Mouse (Mus musculus) cerebellum, adult 8-10 months (tissue): ENCODE results near the gene Nlrp3.
"Not testable (repeated sequence)": the region's sequence is repeated elsewhere in the genome, so short reads cannot be mapped to it uniquely, and the experiment has no call there.

Experiments used
- DNase-seq: peaks from one replicate; pipeline ENCODE4 v3.0.0; 2022

Nlrp3 gene

DNA sequence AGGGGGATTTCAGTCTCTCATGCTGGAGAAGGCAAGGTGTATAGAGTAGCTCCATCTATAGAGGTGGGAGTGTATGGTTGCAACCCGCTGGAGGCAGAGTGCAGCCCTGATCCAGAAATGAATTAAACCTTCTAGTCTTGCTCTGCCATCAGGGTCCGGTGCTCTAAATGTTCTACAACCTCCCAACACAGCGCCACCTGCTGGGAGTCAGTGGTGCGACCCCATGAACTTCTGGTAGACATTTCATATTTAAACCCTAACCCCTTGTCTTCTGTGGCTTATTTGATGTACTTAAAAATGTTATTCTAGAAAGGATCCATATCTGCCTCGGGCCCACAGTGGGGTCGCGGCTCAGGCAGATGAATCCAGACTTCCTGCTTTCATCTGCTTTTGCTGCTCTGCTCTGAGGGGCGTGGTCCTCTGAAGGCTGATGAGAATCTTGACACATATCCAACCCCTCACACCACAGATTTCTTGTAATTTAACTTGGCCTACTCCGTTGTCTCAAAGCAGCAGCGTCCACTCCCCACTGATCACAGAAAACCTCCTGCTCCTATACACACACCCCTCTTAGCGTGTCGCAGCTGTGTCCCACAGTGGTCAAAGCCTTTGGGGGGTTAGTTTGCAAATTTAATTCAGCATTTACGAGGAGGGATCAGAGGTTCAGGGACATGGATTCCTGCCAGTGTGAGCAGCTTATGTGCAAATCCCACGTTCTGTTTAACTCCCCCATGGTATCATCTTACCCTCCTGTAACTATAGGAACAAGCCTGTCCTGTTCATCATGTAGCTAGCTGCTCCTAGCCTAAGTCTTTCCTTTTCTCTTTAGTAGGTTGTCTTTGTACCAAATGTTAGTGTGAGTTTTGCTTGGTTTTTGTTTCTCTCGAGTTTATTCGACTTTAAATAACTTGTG, 3.9 kb upstream of the Nlrp3 start:
- DNase-seq: no peak

DNA sequence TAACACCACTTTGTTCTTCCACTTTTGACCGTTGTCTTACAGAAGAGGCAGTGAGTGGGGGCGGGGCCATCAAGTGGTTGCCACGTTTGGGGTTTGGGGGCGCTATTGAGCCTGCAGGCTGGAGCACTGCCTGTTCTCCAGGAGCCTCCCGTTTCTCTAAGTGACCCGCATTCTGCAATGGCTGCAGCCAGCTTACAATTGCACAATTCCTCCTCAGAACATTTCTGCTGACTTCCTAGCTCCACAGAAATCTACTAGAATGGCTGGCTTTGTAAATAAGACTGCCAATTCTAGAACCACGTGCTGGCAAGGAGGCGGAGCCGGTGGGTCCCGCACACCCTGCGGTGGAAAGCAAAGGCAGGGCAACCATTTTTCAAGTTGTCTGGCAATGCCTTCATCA, 3.0 kb upstream of the Nlrp3 start:
- DNase-seq: no peak

DNA sequence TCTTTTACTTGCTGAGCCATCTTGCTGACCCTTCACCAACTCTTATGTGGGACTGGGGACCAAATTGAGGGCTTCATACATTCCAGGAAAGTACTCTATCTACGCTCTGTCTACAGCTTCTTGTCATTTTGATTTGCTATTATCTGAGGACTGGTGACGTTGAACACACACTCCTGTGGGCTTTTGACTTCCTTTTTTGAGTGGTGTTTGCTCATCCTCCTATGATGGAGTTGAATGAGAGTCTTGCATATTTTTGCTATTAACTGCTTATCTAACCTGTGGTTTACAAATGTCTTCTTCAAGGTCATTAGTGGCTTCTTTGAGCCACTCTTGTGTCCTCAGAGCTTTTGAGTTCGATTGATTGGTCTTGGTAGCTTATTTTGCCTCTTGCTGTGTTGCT, 1.2 kb upstream of the Nlrp3 start:
- no peak for DNase-seq

- no peak for DNase-seq
Measured at GRCm38 (mm10) chr11:59542442-59542841, 1.1 kb downstream of the Nlrp3 start.

DNA sequence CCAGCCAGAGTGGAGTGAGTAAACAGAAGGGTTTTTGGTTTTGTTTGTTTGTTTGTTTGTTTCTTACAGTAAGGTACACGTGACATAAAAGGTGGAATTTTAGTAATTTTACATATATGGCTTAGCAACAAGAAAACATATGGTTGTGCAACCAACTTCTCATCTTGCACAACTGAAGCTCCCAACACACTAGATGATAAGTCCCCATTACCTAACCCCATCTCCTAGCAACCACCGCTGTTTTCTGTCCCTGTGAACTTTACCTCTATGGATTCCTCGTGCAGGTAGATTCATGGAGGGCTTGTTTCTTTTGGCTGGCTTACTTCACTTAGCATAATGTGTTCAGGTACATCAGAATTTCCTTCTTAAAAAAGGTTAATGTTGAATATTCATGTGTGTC, 2.0 kb downstream of the Nlrp3 start:
- DNase-seq: no peak

GRCm38 (mm10) chr11:59544005-59544404, 2.6 kb downstream of the Nlrp3 start:
- DNase-seq: no peak

DNA sequence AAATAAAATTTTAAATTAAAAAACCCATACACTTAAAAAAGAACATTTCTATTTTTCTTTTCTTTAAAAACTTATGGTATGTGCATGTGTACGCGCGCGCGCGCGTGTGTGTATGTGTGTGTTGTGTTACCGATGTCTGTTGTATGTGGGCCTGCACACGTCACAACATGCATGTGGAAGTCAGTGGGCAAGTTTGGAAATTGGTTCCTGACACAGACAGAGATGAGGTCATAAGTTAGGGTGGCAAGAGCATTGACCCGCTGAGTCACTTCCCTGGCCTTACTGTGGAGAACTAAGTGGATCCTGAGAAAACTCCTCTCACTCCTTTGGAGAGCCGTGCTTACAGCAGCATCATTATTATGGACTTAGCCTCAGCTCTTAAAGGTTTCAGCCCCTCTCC, 12.8 kb downstream of the Nlrp3 start:
- no peak for DNase-seq

- DNase-seq: no peak
Measured at GRCm38 (mm10) chr11:59554535-59554934, 13.2 kb downstream of the Nlrp3 start.

DNA sequence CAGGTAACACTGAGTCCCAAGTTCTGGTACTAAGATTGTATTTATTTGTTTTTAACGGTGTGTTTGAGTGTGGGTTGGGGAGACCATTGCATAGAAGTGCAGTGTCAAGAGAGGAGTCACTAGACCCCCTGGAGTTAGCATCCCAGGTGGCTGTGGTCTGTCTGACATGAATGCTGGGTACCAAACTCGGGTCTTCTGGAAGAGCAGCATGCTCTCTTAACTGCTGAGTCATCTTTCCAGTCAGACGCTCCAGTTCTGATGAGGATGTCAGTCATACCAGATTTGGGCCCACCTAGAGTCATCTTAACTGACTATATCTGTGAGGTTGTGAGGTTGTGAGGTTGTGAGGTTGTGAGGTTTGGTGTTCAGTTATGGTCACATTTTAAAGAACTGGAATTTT, 19.5 kb downstream of the Nlrp3 start:
- DNase-seq: no peak

DNA sequence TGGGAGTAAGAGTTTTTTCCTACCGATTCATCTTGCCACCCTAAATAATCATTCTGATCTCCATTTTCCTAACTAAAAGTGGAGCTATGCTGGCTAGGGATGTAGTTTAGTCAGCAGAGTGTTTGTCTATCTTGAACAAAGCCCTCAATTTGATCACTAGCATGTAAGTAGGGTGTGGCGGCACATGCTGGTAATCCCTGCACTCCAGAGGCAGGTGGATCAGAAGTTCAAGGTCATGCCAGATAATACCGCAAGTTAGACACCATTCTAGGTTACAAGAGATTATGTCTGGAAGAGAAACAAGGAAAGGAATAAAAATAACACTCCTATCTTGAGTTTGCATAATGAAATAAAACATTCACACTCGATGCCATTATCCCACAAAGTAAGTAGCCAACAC, 21.0 kb downstream of the Nlrp3 start:
- no peak for DNase-seq

DNA sequence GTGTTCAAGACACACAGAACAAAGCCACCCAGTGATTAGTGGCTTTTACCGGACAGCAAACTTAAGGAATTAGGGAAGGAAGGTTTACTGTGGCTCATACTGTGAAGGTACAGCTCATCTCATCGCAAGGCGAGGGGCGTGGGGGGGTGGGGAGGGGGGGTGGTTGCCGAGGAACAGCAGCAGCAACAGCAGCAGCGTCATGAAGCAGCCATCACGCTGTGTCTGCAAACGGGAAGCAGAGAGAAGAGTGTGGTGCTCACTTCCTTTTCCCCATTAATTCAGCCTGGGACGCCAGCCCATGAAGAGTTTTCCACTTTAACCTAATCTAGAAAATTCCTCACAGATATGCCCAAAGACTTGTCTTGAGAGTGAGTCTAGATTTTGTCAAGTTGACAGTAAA, 21.5 kb downstream of the Nlrp3 start:
- no peak for DNase-seq

DNA sequence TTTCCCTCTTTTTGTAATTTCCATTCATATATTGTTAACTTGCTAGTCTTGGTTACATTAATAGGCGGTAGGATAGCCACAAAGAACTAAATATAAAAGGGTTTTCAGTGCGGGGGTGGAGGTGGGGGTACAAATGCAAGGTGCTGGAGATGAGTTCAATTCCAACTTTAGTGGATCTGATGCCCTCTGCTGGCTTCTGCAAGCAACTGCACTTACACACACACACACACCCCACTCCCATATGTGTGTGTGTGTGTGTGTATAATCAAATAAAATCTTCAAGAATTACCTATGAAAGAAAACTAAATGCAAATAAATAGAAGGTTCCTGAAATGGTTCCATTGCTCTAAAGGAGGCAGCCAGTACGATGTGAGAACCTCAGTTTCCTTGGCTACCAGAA, 27.9 kb downstream of the Nlrp3 start:
- peak; percentile 24 for DNase-seq

DNA sequence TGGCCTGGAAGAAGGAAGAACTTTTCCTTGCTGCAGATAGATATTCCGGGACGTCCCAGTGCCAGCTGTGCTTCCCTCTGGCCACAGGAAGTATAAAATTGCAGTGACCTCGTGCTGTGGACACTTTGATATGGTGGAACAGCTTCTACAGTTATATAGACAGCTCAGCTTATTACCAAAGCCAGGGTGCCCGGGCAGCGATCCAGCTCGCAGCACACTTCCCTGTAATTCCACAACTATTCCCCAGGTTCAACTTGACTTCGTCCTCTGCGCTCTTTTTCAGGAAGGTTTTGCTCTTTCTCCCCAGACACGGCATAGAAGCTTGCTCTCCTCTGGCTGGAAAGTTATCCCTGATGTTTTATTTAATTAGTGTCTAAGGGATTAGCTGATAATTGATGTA, 34.4 kb downstream of the Nlrp3 start:
- no peak for DNase-seq

- DNase-seq: not testable (repeated sequence)
Measured at GRCm38 (mm10) chr11:59576135-59576534, 34.8 kb downstream of the Nlrp3 start, which contains the start of gene Olfr222. Gene Olfr222 (minus strand): TSS chr11:59576235.

DNA sequence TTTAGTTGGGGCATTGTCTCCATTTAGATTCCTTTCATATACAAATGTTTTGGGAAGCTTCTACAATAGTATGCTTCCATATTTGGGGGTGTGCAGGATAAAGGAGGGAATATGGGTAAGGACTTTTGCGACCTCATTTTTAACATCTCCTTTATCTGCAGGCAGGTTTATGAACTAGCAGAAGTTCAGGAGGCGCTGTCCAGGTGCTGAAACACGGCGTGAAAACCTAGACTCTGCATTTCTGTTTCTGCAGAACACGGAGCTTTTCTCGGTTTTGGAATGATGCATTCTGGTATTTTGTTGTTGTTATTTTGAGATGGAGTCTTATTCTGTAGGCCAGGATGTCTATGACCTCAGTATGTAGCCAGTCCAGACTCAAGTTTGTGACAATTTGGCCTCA, 43.2 kb downstream of the Nlrp3 start:
- DNase-seq: no peak

DNA sequence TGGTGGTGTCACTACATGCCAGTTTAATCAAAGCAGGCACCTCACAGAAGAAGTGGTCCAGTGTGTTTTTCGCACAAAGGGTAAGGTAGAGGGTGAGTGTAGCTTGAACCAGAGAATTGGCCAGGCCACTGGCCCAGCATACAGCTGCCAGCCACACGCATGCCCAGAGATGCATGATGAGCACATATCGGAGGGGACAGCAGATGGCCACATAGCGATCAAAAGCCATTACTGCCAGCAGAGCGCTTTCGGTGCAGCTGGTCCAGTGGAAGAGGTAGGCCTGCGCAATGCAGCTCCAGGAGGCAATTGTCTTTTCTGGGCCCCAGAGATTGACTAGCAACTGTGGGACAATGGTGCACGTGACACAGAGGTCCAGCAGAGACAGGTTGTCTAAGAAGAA, 48.1 kb downstream of the Nlrp3 start:
- no peak for DNase-seq

- DNase-seq: no peak
Measured at GRCm38 (mm10) chr11:59593189-59593588, 51.8 kb downstream of the Nlrp3 start, which contains the start of gene Olfr223. Gene Olfr223 (minus strand): TSS chr11:59593289.

DNA sequence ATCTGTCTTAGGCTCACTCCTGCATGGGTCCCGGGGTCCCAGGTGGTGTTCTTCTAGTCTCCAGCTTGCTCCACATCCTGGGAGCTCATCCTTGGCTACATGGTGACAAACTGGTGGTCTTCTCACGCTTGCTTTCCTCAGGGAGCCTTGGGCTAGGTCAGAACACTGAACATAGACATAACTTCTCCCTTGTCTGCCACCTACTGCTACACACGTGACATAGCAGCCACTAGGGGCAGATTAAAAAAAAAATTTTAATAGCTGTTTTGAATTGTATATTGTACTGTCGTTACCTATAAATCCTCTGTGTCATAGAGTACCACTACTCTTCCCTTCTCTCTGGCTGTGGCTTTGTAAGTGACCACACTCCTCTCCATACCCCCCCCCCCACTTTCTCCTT, 54.7 kb downstream of the Nlrp3 start:
- no peak for DNase-seq

DNA sequence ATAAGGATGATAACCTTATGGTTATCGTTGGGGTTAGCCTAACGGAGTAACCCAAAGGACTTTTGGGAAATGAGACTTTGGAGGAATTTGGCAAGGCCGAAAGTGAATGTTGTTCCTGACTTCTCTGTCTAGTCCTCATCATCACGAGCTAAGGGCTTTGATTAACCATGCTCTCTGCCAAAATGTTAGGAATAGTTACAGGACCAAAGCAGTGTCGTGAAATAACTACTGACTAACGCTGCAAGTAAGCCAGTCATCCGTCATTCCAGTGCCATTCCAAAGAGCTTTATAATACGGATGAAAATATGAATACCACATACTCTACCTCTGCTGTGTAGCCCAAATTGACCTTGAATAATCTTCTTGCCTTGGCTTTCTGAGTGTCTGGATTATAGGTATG, 55.6 kb downstream of the Nlrp3 start:
- DNase-seq: no peak

GRCm38 (mm10) chr11:59599211-59599610, 57.8 kb downstream of the Nlrp3 start:
- DNase-seq: no peak

DNA sequence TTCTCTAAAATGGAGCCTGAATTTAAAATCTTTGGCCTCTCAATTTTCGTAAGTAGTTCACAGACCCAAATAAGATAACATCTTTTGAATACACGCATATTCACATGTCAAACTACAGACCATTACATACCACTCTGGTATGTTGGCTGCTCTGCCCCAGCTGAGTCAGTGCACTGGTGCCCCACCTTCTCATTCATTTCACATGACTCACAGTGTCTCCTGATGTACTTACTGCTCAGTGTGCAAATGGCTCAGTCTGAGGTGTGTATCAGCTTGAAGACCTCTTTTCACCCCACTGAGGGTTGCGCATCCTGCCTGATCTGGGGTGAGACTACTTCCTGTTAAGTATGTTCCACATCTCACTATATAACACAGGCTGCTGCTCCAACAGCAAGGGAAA, 59.5 kb downstream of the Nlrp3 start:
- DNase-seq: no peak

- DNase-seq: no peak
Measured at GRCm38 (mm10) chr11:59602287-59602686, 60.9 kb downstream of the Nlrp3 start.

GRCm38 (mm10) chr11:59611646-59612045, 70.3 kb downstream of the Nlrp3 start:
- no peak for DNase-seq

DNA sequence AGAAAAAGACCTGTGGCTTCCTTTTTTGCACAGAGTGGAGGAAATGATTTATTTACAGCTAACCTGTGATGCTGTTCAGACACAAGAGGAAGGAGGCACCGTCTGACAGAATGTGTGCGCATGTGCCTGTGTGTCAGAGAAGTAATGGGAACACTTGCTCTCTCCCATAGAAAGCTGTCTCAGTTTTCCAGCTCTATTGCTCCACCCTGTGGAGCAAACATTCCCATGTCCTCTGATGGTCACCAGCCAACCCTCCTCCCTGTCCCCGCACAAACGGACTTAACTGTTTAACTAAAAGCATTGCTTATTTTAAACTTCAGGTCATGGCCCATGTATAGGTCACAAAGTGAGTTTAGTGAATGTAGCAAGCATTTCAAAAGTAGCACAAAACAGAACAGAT, 72.8 kb downstream of the Nlrp3 start:
- DNase-seq: peak; percentile 28
